Mouse (Mus musculus): Measurements from ENCODE around the gene Insyn1.

DNA sequence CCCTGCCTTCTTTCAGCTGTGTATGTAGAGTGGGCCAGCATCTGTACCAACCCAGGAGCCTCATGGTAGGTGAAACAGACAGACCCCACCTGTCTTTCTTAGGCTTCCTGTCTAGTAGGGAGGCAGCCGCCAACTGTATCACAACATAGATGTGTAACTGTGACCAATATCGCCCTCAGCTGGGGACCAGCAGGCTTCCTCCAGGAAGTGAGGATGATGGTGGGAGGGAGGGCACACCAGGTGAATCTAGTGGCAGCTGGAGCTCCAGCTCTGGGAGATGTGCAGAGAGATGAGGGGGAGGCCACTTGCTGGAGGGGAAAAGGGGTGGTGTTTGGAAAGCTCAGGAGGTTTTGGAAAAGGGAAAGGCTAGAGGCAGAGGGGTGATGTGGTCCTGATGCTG is 6.6 kb downstream of the Insyn1 start:
- TF ChIP-seq POLR2A (IDR thresholded peaks at IDR 0.05; ENCODE audit: low read depth, low read length) (no peak), CTCF (conservative IDR thresholded peaks at IDR 0.05; ENCODE audit: insufficient read depth, insufficient read length, low read depth, low read length) (no peak)

Data from kidney, adult 2 months (tissue).